Comparison of ENCODE assay signal across 14 mouse cellular contexts in the genomic region with DNA sequence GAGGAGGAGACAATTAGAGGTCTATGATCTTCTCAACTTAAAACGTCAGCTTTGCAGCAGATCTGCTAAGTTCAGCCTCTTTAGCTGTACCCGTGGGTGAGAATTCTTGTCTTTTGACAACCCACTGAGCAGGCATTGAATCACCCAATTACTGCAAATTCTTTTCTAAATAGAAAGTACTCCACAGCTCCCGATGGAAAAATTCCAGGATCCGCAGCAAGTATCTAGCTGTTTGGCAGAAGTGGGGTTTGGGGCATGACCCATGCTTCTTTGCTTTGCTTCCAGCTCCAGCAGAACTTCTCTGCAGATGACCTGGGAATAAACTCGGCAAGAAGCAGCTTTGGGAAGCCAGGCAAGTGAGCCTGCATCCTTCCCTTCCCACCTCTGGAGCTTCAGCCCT. TPM values are rescaled to one million over a fixed set of nuclear protein-coding genes. Genes with fewer than 3 reads are reported as not detected.
DNase-seq lines count a peak whose midpoint lies in the region; ATAC-seq and TF ChIP-seq lines count a peak whose summit lies in the region.
"Had no signal": no experiment of that assay in that cellular context is flagged by ENCODE, and none has a peak within 500 bp of the region (broad histone marks: within the 10 kb centered on the region; RNA-seq: fewer than 3 reads in every experiment).

No protein-coding gene starts in this region.

- TF ChIP-seq POLR2A in thymus, adult 2 months (IDR thresholded peaks at IDR 0.05; ENCODE audit: control insufficient read depth, extremely low read depth, insufficient read depth, low read length, poor library complexity): no peak

- DNase-seq in frontal cortex, postnatal 10 days (ENCODE audit: low spot score in 2 of 2): no peak
- DNase-seq in right cerebral cortex, adult 18-20 months: peak; percentile 78
- DNase-seq in right cerebral cortex, postnatal 4 days: no peak
- DNase-seq in left cerebral cortex, adult 9 months (ENCODE audit: low spot score in 2 of 2): peak; percentile 59 to 82
- DNase-seq in thymus, adult 2 months: no peak
- DNase-seq in cerebellum, postnatal 4 days (ENCODE audit: low spot score in 2 of 2): no peak
- no peak for DNase-seq in cerebellum, adult 8-10 months

- 80% methylated on average over 5 of the region's 5 CpGs for WGBS in thymus, adult 2 months

- no peak overlapping the region for H3K27ac ChIP-seq in thymus, adult 2 months (ENCODE audit: control insufficient read depth, insufficient read depth, low read length)

- no peaks in the 10 kb centered on the region for H3K27me3 ChIP-seq in thymus, adult 2 months (ENCODE audit: control insufficient read depth, insufficient read depth, low read length)

- TF ChIP-seq CTCF in thymus, adult 2 months (IDR thresholded peaks at IDR 0.05; ENCODE audit: borderline replicate concordance, control insufficient read depth, extremely low read depth, insufficient read depth, low read length, poor library complexity): no peak

- ATAC-seq in frontal cortex, adult (ENCODE audit: low TSS enrichment): peak; percentile 84
- ATAC-seq: inflammation-experienced regulatory T-cells, adult 6 months had no signal

- no peaks in the 10 kb centered on the region for H3K36me3 ChIP-seq in thymus, adult 2 months (ENCODE audit: control insufficient read depth, insufficient read depth, low read length)

- H3K4me3 ChIP-seq in thymus, adult 2 months (ENCODE audit: control insufficient read depth, insufficient read depth, low read length): no peak overlapping the region
- H3K4me3 ChIP-seq: myocyte had no signal

- no peaks in the 10 kb centered on the region for H3K4me1 ChIP-seq in thymus, adult 2 months (replicated peaks; ENCODE audit: control insufficient read depth, insufficient read depth, low read length)

RNA-seq across cellular contexts. Expression of a gene that starts 9.8 kb away (rescaled TPM):
- polyA plus RNA-seq in thymus, adult 2 months (2012; rRNA removed): 0.04 TPM in 1 of 2 replicates, not detected in the other
- polyA plus RNA-seq: C2C12; embryonic facial prominence, embryonic 11.5 days; heart, embryonic 14.5 days; inflammation-experienced regulatory T-cells, adult 6 months; myocyte; spleen, adult 2 months had no signal

RNA-seq across cellular contexts. Expression of a gene that starts 25.3 kb away (rescaled TPM):
- polyA plus RNA-seq in thymus, adult 2 months (2012; rRNA removed): 16.2 and 20.2 TPM in 2 replicates

Comparison
In these comparisons a context has a peak if more than half of its experiments do, and no peak if none do; other contexts are left out.
1. DNase-seq: peak in right cerebral cortex, adult 18-20 months (single experiment) and left cerebral cortex, adult 9 months (2 of 2); none in frontal cortex, postnatal 10 days (0 of 2), right cerebral cortex, postnatal 4 days (single experiment), thymus, adult 2 months (single experiment), cerebellum, postnatal 4 days (0 of 2) and cerebellum, adult 8-10 months (single experiment).